ENCODE assay signal across 8 mouse cellular contexts in the genomic region with DNA sequence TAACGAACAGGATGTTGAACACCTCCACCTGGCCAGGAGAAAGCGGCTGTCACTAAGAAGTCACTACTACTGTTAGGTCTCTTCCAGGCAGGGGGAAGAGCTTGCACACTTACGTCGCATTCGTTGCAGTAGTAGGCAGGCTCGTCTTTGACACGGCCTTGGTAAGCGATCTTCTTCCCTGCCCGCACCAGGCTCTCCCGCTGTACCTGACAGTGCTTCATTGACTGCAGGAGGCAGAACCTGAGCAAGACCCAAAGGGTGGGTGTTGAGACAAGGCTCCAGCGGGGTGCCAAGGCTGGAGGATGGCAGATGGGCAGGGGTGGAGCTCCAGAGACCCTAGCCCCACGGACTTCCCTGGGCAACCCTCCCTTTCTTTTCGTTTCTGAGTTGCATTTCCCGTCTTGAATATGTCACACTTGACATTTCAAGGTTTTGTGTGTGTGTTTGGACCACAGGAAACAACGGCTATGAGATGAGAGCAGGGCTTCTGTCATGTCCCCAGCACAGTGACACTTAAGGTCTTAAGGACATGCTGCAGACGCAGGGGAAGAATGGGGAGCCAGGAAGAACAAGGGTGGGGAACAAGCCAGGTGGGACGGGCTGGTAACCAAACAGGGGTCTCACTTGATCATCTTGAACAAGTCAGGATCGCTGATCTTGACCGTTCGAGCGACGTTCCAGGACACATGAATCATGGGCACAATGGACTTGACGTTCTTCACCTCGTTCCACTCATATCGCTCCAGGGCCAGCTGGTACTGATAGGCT. TPM values are rescaled to one million over a fixed set of nuclear protein-coding genes. Genes with fewer than 3 reads are reported as not detected.
DNase-seq lines count a peak whose midpoint lies in the region; ATAC-seq and TF ChIP-seq lines count a peak whose summit lies in the region.

No protein-coding gene starts in this region.

- peaks cover 7% of the 10 kb centered on the region for H3K27me3 ChIP-seq in hindbrain, embryonic 11.5 days (ENCODE audit: control insufficient read depth, insufficient read depth, low read length)
- 0 out of 2 replicates have a peak, but pooled peaks cover 7% of the 10 kb centered on the region for H3K27me3 ChIP-seq in hindbrain, embryonic 14.5 days (ENCODE audit: control insufficient read depth, insufficient read depth, low read length)
- peaks cover 2% of the 10 kb centered on the region; the same call in 1 of the 2 replicates for H3K27me3 ChIP-seq in forebrain, embryonic 11.5 days (ENCODE audit: control insufficient read depth, insufficient read depth, low read length)
- H3K27me3 ChIP-seq in small intestine, adult 2 months (ENCODE audit: control insufficient read depth, insufficient read depth, low read length) = no peaks in the 10 kb centered on the region

- no peak overlapping the region for H3K27ac ChIP-seq in hindbrain, embryonic 11.5 days (ENCODE audit: low read depth, low read length)
- no peak overlapping the region for H3K27ac ChIP-seq in hindbrain, embryonic 14.5 days
- no peak overlapping the region for H3K27ac ChIP-seq in forebrain, embryonic 11.5 days (ENCODE audit: low read depth, low read length)
- no peak overlapping the region for H3K27ac ChIP-seq in small intestine, adult 2 months (ENCODE audit: insufficient read depth, low read depth, low read length)

- TF ChIP-seq CTCF in small intestine, adult 2 months (IDR thresholded peaks at IDR 0.05; ENCODE audit: extremely low read depth, insufficient read length, insufficient replicate concordance, low read depth, low read length) = no peak

- H3K36me3 ChIP-seq in hindbrain, embryonic 11.5 days (ENCODE audit: control insufficient read depth, insufficient read depth, low read length) = peaks cover 22% of the 10 kb centered on the region
- H3K36me3 ChIP-seq in hindbrain, embryonic 14.5 days (replicated peaks; ENCODE audit: control insufficient read depth, insufficient read depth) = peaks cover 84% of the 10 kb centered on the region
- H3K36me3 ChIP-seq in forebrain, embryonic 11.5 days (ENCODE audit: control insufficient read depth, insufficient read depth, low read length) = peaks cover 25% of the 10 kb centered on the region
- H3K36me3 ChIP-seq in small intestine, adult 2 months (ENCODE audit: control insufficient read depth, insufficient read depth, low read length) = peaks cover 54% of the 10 kb centered on the region

- 75% methylated on average over 25 of the region's 25 CpGs for WGBS in hindbrain, embryonic 11.5 days
- 76% methylated on average over 25 of the region's 25 CpGs for WGBS in hindbrain, embryonic 14.5 days
- 72% methylated on average over 25 of the region's 25 CpGs for WGBS in forebrain, embryonic 11.5 days
- 90% methylated on average over 25 of the region's 25 CpGs for WGBS in small intestine, adult 2 months

- H3K9ac ChIP-seq in hindbrain, embryonic 11.5 days (ENCODE audit: low read depth, low read length) = no peak overlapping the region
- H3K9ac ChIP-seq in hindbrain, embryonic 14.5 days = no peak overlapping the region
- no peak overlapping the region for H3K9ac ChIP-seq in forebrain, embryonic 11.5 days (ENCODE audit: low read length)

- no peak for TF ChIP-seq POLR2A in small intestine, adult 2 months (IDR thresholded peaks at IDR 0.05; ENCODE audit: low read depth, low read length)

- H3K4me2 ChIP-seq in hindbrain, embryonic 11.5 days (replicated peaks; ENCODE audit: low read depth, low read length) = no peak overlapping the region
- H3K4me2 ChIP-seq in hindbrain, embryonic 14.5 days (replicated peaks) = no peak overlapping the region
- H3K4me2 ChIP-seq in forebrain, embryonic 11.5 days (ENCODE audit: low read depth, low read length, severe bottlenecking) = no peak overlapping the region

- no peak overlapping the region for H3K4me3 ChIP-seq in hindbrain, embryonic 11.5 days (ENCODE audit: low read depth, low read length)
- H3K4me3 ChIP-seq in hindbrain, embryonic 14.5 days (replicated peaks; ENCODE audit: low read length) = no peak overlapping the region; the same call in 1 of the 2 replicates
- peak overlapping the region; percentile 5; the same call in 1 of the 2 replicates for H3K4me3 ChIP-seq in forebrain, embryonic 11.5 days (ENCODE audit: low read depth, low read length)
- H3K4me3 ChIP-seq in small intestine, adult 2 months (ENCODE audit: low read depth, low read length) = peak overlapping the region; percentile 14

- no peak for ATAC-seq in hindbrain, embryonic 11.5 days (ENCODE audit: low FRiP score)
- no peak for ATAC-seq in hindbrain, embryonic 14.5 days (ENCODE audit: low FRiP score)
- ATAC-seq in forebrain, embryonic 11.5 days (replicated peaks; ENCODE audit: low FRiP score) = no peak

- DNase-seq in hindbrain, embryonic 11.5 days (ENCODE audit: low spot score) = peak; percentile 18
- DNase-seq in hindbrain, embryonic 14.5 days (ENCODE audit: low spot score) = no peak
- DNase-seq in spleen, postnatal 4 days (ENCODE audit: low spot score in 2 of 2) = peak; percentile 12 to 67
- no peak for DNase-seq in spleen, adult 18-20 months
- peak; percentile 53 for DNase-seq in forebrain, embryonic 11.5 days (ENCODE audit: low spot score)
- no peak for DNase-seq in thymus, postnatal 0 days (ENCODE audit: low spot score)
- DNase-seq in layer of hippocampus, adult 9-10 months (ENCODE audit: low spot score) = no peak

- no peaks in the 10 kb centered on the region for H3K9me3 ChIP-seq in hindbrain, embryonic 11.5 days (ENCODE audit: control insufficient read depth, low read length)
- no peaks in the 10 kb centered on the region for H3K9me3 ChIP-seq in hindbrain, embryonic 14.5 days (ENCODE audit: control insufficient read depth, low read length)
- no peaks in the 10 kb centered on the region for H3K9me3 ChIP-seq in forebrain, embryonic 11.5 days (ENCODE audit: control insufficient read depth, low read length)

- peaks cover 14% of the 10 kb centered on the region for H3K4me1 ChIP-seq in hindbrain, embryonic 11.5 days (replicated peaks; ENCODE audit: control insufficient read depth, insufficient read depth, low read length)
- peaks cover 10% of the 10 kb centered on the region for H3K4me1 ChIP-seq in hindbrain, embryonic 14.5 days (replicated peaks; ENCODE audit: control insufficient read depth, insufficient read depth, low read length)
- H3K4me1 ChIP-seq in forebrain, embryonic 11.5 days (replicated peaks; ENCODE audit: control insufficient read depth, insufficient read depth, low read length) = peaks cover 32% of the 10 kb centered on the region
- H3K4me1 ChIP-seq in small intestine, adult 2 months (ENCODE audit: control insufficient read depth, insufficient read depth, insufficient read length, low read length) = peaks cover 5% of the 10 kb centered on the region

RNA-seq across cellular contexts. Expression of a gene that starts 2.2 kb away (rescaled TPM):
- 15.7 and 17.1 TPM in 2 replicates for polyA plus RNA-seq in hindbrain, embryonic 11.5 days (2014; fragmentation: Nextera tagmentation; extraction: Ambion mirVana)
- polyA plus RNA-seq in hindbrain, embryonic 14.5 days (2014; fragmentation: Nextera tagmentation; extraction: Ambion mirVana) = 5.4 and 7.7 TPM in 2 replicates
- polyA plus RNA-seq in forebrain, embryonic 11.5 days (2014; fragmentation: Nextera tagmentation; extraction: Ambion mirVana) = 15.6 and 18.5 TPM in 2 replicates
- 11.2 and 16.5 TPM in 2 replicates for polyA plus RNA-seq in small intestine, adult 2 months (2012; rRNA removed)
- polyA plus RNA-seq in thymus, postnatal 0 days (2015; fragmentation: Nextera tagmentation; extraction: Ambion mirVana) = 10.4 and 12.9 TPM in 2 replicates

RNA-seq across cellular contexts. Expression of a gene that starts 4.8 kb away (rescaled TPM):
- polyA plus RNA-seq in hindbrain, embryonic 11.5 days (2014; fragmentation: Nextera tagmentation; extraction: Ambion mirVana) = 32.7 and 45.2 TPM in 2 replicates
- polyA plus RNA-seq in hindbrain, embryonic 14.5 days (2014; fragmentation: Nextera tagmentation; extraction: Ambion mirVana) = 23.9 and 26.7 TPM in 2 replicates
- 43.7 and 44.4 TPM in 2 replicates for polyA plus RNA-seq in forebrain, embryonic 11.5 days (2014; fragmentation: Nextera tagmentation; extraction: Ambion mirVana)
- polyA plus RNA-seq in small intestine, adult 2 months (2012; rRNA removed) = 4.3 and 5.3 TPM in 2 replicates
- 25.9 and 28.3 TPM in 2 replicates for polyA plus RNA-seq in thymus, postnatal 0 days (2015; fragmentation: Nextera tagmentation; extraction: Ambion mirVana)

RNA-seq across cellular contexts. Expression of a gene that starts 5.0 kb away (rescaled TPM):
- 120 and 124 TPM in 2 replicates for polyA plus RNA-seq in hindbrain, embryonic 11.5 days (2014; fragmentation: Nextera tagmentation; extraction: Ambion mirVana)
- polyA plus RNA-seq in hindbrain, embryonic 14.5 days (2014; fragmentation: Nextera tagmentation; extraction: Ambion mirVana) = 117 and 130 TPM in 2 replicates
- 105 and 109 TPM in 2 replicates for polyA plus RNA-seq in forebrain, embryonic 11.5 days (2014; fragmentation: Nextera tagmentation; extraction: Ambion mirVana)
- polyA plus RNA-seq in small intestine, adult 2 months (2012; rRNA removed) = 129 and 163 TPM in 2 replicates
- polyA plus RNA-seq in thymus, postnatal 0 days (2015; fragmentation: Nextera tagmentation; extraction: Ambion mirVana) = 194 and 211 TPM in 2 replicates

RNA-seq across cellular contexts. Expression of a gene that starts 13.2 kb away (rescaled TPM):
- 33.7 and 40.9 TPM in 2 replicates for polyA plus RNA-seq in hindbrain, embryonic 11.5 days (2014; fragmentation: Nextera tagmentation; extraction: Ambion mirVana)
- 26.8 and 33.0 TPM in 2 replicates for polyA plus RNA-seq in hindbrain, embryonic 14.5 days (2014; fragmentation: Nextera tagmentation; extraction: Ambion mirVana)
- polyA plus RNA-seq in forebrain, embryonic 11.5 days (2014; fragmentation: Nextera tagmentation; extraction: Ambion mirVana) = 40.9 and 41.0 TPM in 2 replicates
- polyA plus RNA-seq in small intestine, adult 2 months (2012; rRNA removed) = 13.5 and 35.4 TPM in 2 replicates
- polyA plus RNA-seq in thymus, postnatal 0 days (2015; fragmentation: Nextera tagmentation; extraction: Ambion mirVana) = 31.5 and 45.6 TPM in 2 replicates

RNA-seq across cellular contexts. Expression of a gene that starts 31.1 kb away (rescaled TPM):
- polyA plus RNA-seq in hindbrain, embryonic 11.5 days (2014; fragmentation: Nextera tagmentation; extraction: Ambion mirVana) = 44.3 and 57.1 TPM in 2 replicates
- polyA plus RNA-seq in hindbrain, embryonic 14.5 days (2014; fragmentation: Nextera tagmentation; extraction: Ambion mirVana) = 67.5 and 76.6 TPM in 2 replicates
- polyA plus RNA-seq in forebrain, embryonic 11.5 days (2014; fragmentation: Nextera tagmentation; extraction: Ambion mirVana) = 53.0 and 61.4 TPM in 2 replicates
- 86.3 and 240 TPM in 2 replicates for polyA plus RNA-seq in small intestine, adult 2 months (2012; rRNA removed)
- polyA plus RNA-seq in thymus, postnatal 0 days (2015; fragmentation: Nextera tagmentation; extraction: Ambion mirVana) = 10.7 and 13.2 TPM in 2 replicates

Comparison
In these comparisons a context has a peak if more than half of its experiments do, and no peak if none do; other contexts are left out.
1. DNase-seq: peak in hindbrain, embryonic 11.5 days (single experiment), spleen, postnatal 4 days (2 of 2) and forebrain, embryonic 11.5 days (single experiment); none in hindbrain, embryonic 14.5 days (single experiment), spleen, adult 18-20 months (0 of 2), thymus, postnatal 0 days (single experiment) and layer of hippocampus, adult 9-10 months (single experiment).
2. H3K4me3 ChIP-seq: peak in forebrain, embryonic 11.5 days (single experiment) and small intestine, adult 2 months (single experiment); none in hindbrain, embryonic 11.5 days (single experiment) and hindbrain, embryonic 14.5 days (single experiment).